ENCODE assay signal across 16 mouse cellular contexts in the genomic region with DNA sequence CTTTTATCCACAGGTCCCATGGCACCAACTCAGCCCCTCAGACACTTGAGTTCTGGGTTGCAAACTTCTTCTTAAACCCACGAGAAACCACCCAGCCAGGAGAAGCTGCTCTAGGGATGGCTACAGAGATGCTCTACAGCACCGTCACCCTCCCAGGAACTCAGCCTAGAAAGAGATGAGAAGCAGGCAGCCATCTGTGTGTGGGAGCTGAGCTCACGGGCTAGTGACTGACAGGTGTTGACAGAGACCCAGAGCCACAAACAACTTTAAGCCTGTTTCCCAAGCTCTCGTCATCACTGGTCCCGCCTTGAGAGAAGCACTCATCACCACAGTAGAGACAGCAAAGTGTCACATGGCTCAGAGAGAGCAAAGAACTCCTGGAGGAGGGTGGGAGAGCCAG. TPM values are rescaled to one million over a fixed set of nuclear protein-coding genes. Genes with fewer than 3 reads are reported as not detected.
A peak's percentile ranks its signal among the peaks of the same experiment; 100 is the strongest.
DNase-seq lines count a peak whose midpoint lies in the region; ATAC-seq and TF ChIP-seq lines count a peak whose summit lies in the region.
"Had no signal": no experiment of that assay in that cellular context is flagged by ENCODE, and none has a peak within 500 bp of the region (broad histone marks: within the 10 kb centered on the region; RNA-seq: fewer than 3 reads in every experiment).

No protein-coding gene starts in this region.

- no peak for TF ChIP-seq POLR2A in brain, embryonic 14.5 days (IDR thresholded peaks at IDR 0.05; ENCODE audit: borderline replicate concordance, extremely low read depth, insufficient read depth, insufficient read length, poor library complexity, severe bottlenecking)

- ATAC-seq in frontal cortex, adult (ENCODE audit: low TSS enrichment), result peak; percentile 58
- ATAC-seq: intestine, embryonic 15.5 days had no signal

- DNase-seq in frontal cortex, postnatal 10 days (ENCODE audit: low spot score in 2 of 2), result no peak
- peak; percentile 13 to 38 for DNase-seq in layer of hippocampus, adult 18-20 months (ENCODE audit: low spot score in 2 of 2)
- no peak for DNase-seq in layer of hippocampus, postnatal 25 days (ENCODE audit: extremely low spot score in 1 of 2, low spot score in 1 of 2)
- DNase-seq in right cerebral cortex, adult 18-20 months, result peak; percentile 29
- DNase-seq in right cerebral cortex, postnatal 25 days, result no peak
- peak; percentile 8 for DNase-seq in brain, embryonic 14.5 days (ENCODE audit: low read depth)
- DNase-seq in cerebellum, postnatal 14 days, result no peak
- DNase-seq: adrenal gland, adult 2 months; adrenal gland, postnatal 25 days; cerebellum, adult 2 months; cerebellum, postnatal 10 days; embryo, embryonic 11 days; gastrocnemius, adult 2 months; gastrocnemius, postnatal 25 days had no signal

- TF ChIP-seq CTCF in brain, embryonic 14.5 days (IDR thresholded peaks at IDR 0.05; ENCODE audit: borderline replicate concordance, extremely low read depth, insufficient read depth, insufficient read length), result no peak

RNA-seq across cellular contexts. Expression of a gene that starts 43.4 kb away (rescaled TPM):
- total RNA-seq in layer of hippocampus, adult 18-20 months (2021), result 10 to 100 TPM; 37.6 to 40.5 TPM
- total RNA-seq in layer of hippocampus, postnatal 25 days (2021), result 10 to 100 TPM; 32.8 to 33.1 TPM
- polyA plus RNA-seq in brain, embryonic 14.5 days (2012; rRNA removed), result 38.1 and 38.8 TPM in 2 replicates

RNA-seq across cellular contexts. Expression of a gene that starts 54.1 kb away (rescaled TPM):
- 100 to 1,000 TPM; 111 to 119 TPM for total RNA-seq in layer of hippocampus, adult 18-20 months (2021)
- 100 to 1,000 TPM; 103 to 104 TPM for total RNA-seq in layer of hippocampus, postnatal 25 days (2021)
- 18.0 and 22.4 TPM in 2 replicates for polyA plus RNA-seq in brain, embryonic 14.5 days (2012; rRNA removed)

RNA-seq across cellular contexts. Expression of a gene that starts 57.9 kb away (rescaled TPM):
- 1 to 10 TPM; 3.6 to 4.5 TPM for total RNA-seq in layer of hippocampus, adult 18-20 months (2021)
- 1 to 10 TPM; 3.4 to 4.1 TPM for total RNA-seq in layer of hippocampus, postnatal 25 days (2021)
- 0.62 and 0.94 TPM in 2 replicates for polyA plus RNA-seq in brain, embryonic 14.5 days (2012; rRNA removed)

Comparison
In these comparisons a context has a peak if more than half of its experiments do, and no peak if none do; other contexts are left out.
1. DNase-seq: peak in layer of hippocampus, adult 18-20 months (2 of 2), right cerebral cortex, adult 18-20 months (single experiment) and brain, embryonic 14.5 days (single experiment); none in frontal cortex, postnatal 10 days (0 of 2), layer of hippocampus, postnatal 25 days (0 of 2), right cerebral cortex, postnatal 25 days (single experiment) and cerebellum, postnatal 14 days (0 of 2).